Mouse (Mus musculus) MEL (cell line): ENCODE results near the gene Tjp3. TPM values are rescaled to one million over a fixed set of nuclear protein-coding genes. Genes with fewer than 3 reads are reported as not detected.

Experiments
- DNase-seq: peaks from one replicate; pipeline ENCODE4 v3.0.0; 2011; ENCODE audit warnings: low read depth, low spot score
- H3K27ac ChIP-seq: 2 replicates; pipeline ENCODE4 v1.5.1; 2012; ENCODE audit warnings: low read depth, mild to moderate bottlenecking, control low read depth, low read length, moderate library complexity; ENCODE audit not compliant: control insufficient read depth
- H3K27me3 ChIP-seq, 2 experiments: fragments of 150-350 bp in 1 of 2; sonication (generic) in 1 of 2; 2 replicates each; pipeline ENCODE4 v1.6.1; 2012; ENCODE audit warnings: low read length in 2 of 2, mild to moderate bottlenecking in 2 of 2, improper control_type of control experiment in 1 of 2, moderate library complexity in 1 of 2; ENCODE audit not compliant: insufficient read depth in 2 of 2, control insufficient read depth in 1 of 2
- H3K36me3 ChIP-seq, 2 experiments: 2 replicates each; pipeline ENCODE4 v1.6.1; 2012 to 2014; ENCODE audit warnings: low read length in 2 of 2, improper control_type of control experiment in 1 of 2, inconsistent platforms in 1 of 2, mild to moderate bottlenecking in 1 of 2; ENCODE audit not compliant: insufficient read depth in 2 of 2, control insufficient read depth in 1 of 2
- H3K4me1 ChIP-seq, 2 experiments: fragments of 150-350 bp in 1 of 2; sonication (generic) in 1 of 2; 2 replicates each; pipeline ENCODE4 v1.6.1; 2012; ENCODE audit warnings: low read length in 2 of 2, improper control_type of control experiment in 1 of 2, mild to moderate bottlenecking in 1 of 2; ENCODE audit not compliant: insufficient read depth in 2 of 2, control insufficient read depth in 1 of 2
- H3K4me3 ChIP-seq, 2 experiments: fragments of 150-350 bp in 1 of 2; sonication (generic) in 1 of 2; 2 replicates each; pipeline ENCODE4 v1.5.1; 2012; ENCODE audit warnings: low read depth in 2 of 2, low read length in 2 of 2, mild to moderate bottlenecking in 2 of 2, moderate library complexity in 2 of 2, control low read depth in 1 of 2, improper control_type of control experiment in 1 of 2; ENCODE audit not compliant: control insufficient read depth in 1 of 2, insufficient read depth in 1 of 2
- H3K79me2 ChIP-seq: 2 replicates; pipeline ENCODE4 v1.6.1; 2012; ENCODE audit warnings: mild to moderate bottlenecking, low read length, moderate library complexity; ENCODE audit not compliant: control insufficient read depth, poor library complexity, insufficient read depth
- H3K9ac ChIP-seq: 2 replicates; pipeline ENCODE4 v1.6.1; 2012; ENCODE audit warnings: low read depth, mild to moderate bottlenecking, control low read depth, low read length, moderate library complexity; ENCODE audit not compliant: control insufficient read depth, poor library complexity, severe bottlenecking
- H3K9me3 ChIP-seq: fragments of 150-350 bp; sonication (generic); replicated peaks from 2 replicates; pipeline ENCODE4 v1.6.1; 2012; ENCODE audit warnings: mild to moderate bottlenecking, low read length, improper control_type of control experiment, moderate library complexity; ENCODE audit not compliant: insufficient read depth
- BHLHE40 ChIP-seq: IDR thresholded peaks from 2 replicates; pipeline ENCODE4 v1.6.1; 2012; ENCODE audit warnings: low read depth, mild to moderate bottlenecking, inconsistent platforms, low read length, improper control_type of control experiment, borderline replicate concordance
- CHD1 ChIP-seq: IDR thresholded peaks from 2 replicates; pipeline ENCODE4 v1.6.1; 2012; ENCODE audit warnings: low read depth, mild to moderate bottlenecking, inconsistent platforms, low read length, improper control_type of control experiment
- CHD2 ChIP-seq: IDR thresholded peaks from 2 replicates; pipeline ENCODE4 v1.6.1; 2011; ENCODE audit warnings: low read length, improper control_type of control experiment
- ELF1 ChIP-seq: IDR thresholded peaks from 2 replicates; pipeline ENCODE4 v1.6.1; 2014; ENCODE audit warnings: low read depth, mild to moderate bottlenecking, inconsistent platforms, low read length, improper control_type of control experiment, moderate library complexity
- EP300 ChIP-seq, 2 experiments: IDR thresholded peaks; 2 replicates each; pipeline ENCODE4 v1.6.1; 2011; ENCODE audit warnings: improper control_type of control experiment in 2 of 2, low read length in 2 of 2, low read depth in 1 of 2, mild to moderate bottlenecking in 1 of 2
- ETS1 ChIP-seq: IDR thresholded peaks from 2 replicates; pipeline ENCODE4 v1.6.1; 2012; ENCODE audit warnings: low read depth, mild to moderate bottlenecking, inconsistent platforms, low read length, improper control_type of control experiment, moderate library complexity
- HCFC1 ChIP-seq: IDR thresholded peaks from 2 replicates; pipeline ENCODE4 v1.6.1; 2012; ENCODE audit warnings: low read depth, mild to moderate bottlenecking, inconsistent platforms, low read length, improper control_type of control experiment, moderate library complexity
- KAT2A ChIP-seq: conservative IDR thresholded peaks from 2 replicates; pipeline ENCODE4 v1.6.1; 2012; ENCODE audit warnings: low read depth, low read length, improper control_type of control experiment, inconsistent platforms
- MAZ ChIP-seq: IDR thresholded peaks from 2 replicates; pipeline ENCODE4 v1.6.1; 2012; ENCODE audit warnings: low read depth, mild to moderate bottlenecking, inconsistent platforms, low read length, improper control_type of control experiment
- MEF2A ChIP-seq: IDR thresholded peaks from 2 replicates; pipeline ENCODE4 v1.6.1; 2014; ENCODE audit warnings: low read depth, mild to moderate bottlenecking, inconsistent platforms, low read length, improper control_type of control experiment; ENCODE audit not compliant: poor library complexity, insufficient replicate concordance, severe bottlenecking; ENCODE audit errors: extremely low read depth
- MXI1 ChIP-seq: IDR thresholded peaks from 2 replicates; pipeline ENCODE4 v1.6.1; 2011; ENCODE audit warnings: mild to moderate bottlenecking, low read depth, low read length, improper control_type of control experiment
- MYB ChIP-seq: IDR thresholded peaks from 2 replicates; pipeline ENCODE4 v1.6.1; 2011; ENCODE audit warnings: mild to moderate bottlenecking, low read depth, low read length, improper control_type of control experiment
- MYC ChIP-seq: IDR thresholded peaks from 2 replicates; pipeline ENCODE4 v1.6.1; 2011; ENCODE audit warnings: low read depth, mild to moderate bottlenecking, low read length, improper control_type of control experiment, moderate library complexity
- NRF1 ChIP-seq: IDR thresholded peaks from 2 replicates; pipeline ENCODE4 v1.6.1; 2014; ENCODE audit warnings: low read depth, mild to moderate bottlenecking, inconsistent platforms, low read length, improper control_type of control experiment, moderate library complexity; ENCODE audit not compliant: poor library complexity, insufficient read depth, severe bottlenecking
- POLR2A ChIP-seq, 2 experiments: IDR thresholded peaks; 2 replicates each; pipeline ENCODE4 v1.6.1; 2011 to 2012; ENCODE audit warnings: low read length in 2 of 2, mild to moderate bottlenecking in 2 of 2, control low read depth in 1 of 2, improper control_type of control experiment in 1 of 2, low read depth in 1 of 2, moderate library complexity in 1 of 2; ENCODE audit not compliant: control insufficient read depth in 1 of 2, insufficient read depth in 1 of 2, poor library complexity in 1 of 2
- POLR2AphosphoS2 ChIP-seq: IDR thresholded peaks from 2 replicates; pipeline ENCODE4 v1.6.1; 2011; ENCODE audit warnings: low read length, improper control_type of control experiment
- POLR2AphosphoS5 ChIP-seq: IDR thresholded peaks from 2 replicates; pipeline ENCODE4 v1.6.1; 2012; ENCODE audit warnings: low read depth, borderline replicate concordance, mild to moderate bottlenecking, inconsistent platforms, low read length, moderate library complexity, mixed read lengths
- RAD21 ChIP-seq: IDR thresholded peaks from 2 replicates; pipeline ENCODE4 v1.6.1; 2011; ENCODE audit warnings: mild to moderate bottlenecking, low read depth, low read length, improper control_type of control experiment
- SIN3A ChIP-seq: IDR thresholded peaks from 2 replicates; pipeline ENCODE4 v1.6.1; 2012; ENCODE audit warnings: low read length, improper control_type of control experiment, inconsistent platforms
- SMC3 ChIP-seq: IDR thresholded peaks from 2 replicates; pipeline ENCODE4 v1.6.1; 2011; ENCODE audit warnings: low read depth, low read length, improper control_type of control experiment
- TAL1 ChIP-seq: IDR thresholded peaks from 2 replicates; pipeline ENCODE4 v1.6.1; 2012; ENCODE audit warnings: mild to moderate bottlenecking, inconsistent platforms, low read length, moderate library complexity, mixed read lengths
- TBP ChIP-seq: IDR thresholded peaks from 2 replicates; pipeline ENCODE4 v1.8.0; 2011; ENCODE audit warnings: low read depth, low read length, improper control_type of control experiment
- USF1 ChIP-seq: IDR thresholded peaks from 2 replicates; pipeline ENCODE4 v1.6.1; 2014; ENCODE audit warnings: low read depth, mild to moderate bottlenecking, inconsistent platforms, low read length, improper control_type of control experiment, moderate library complexity
- USF2 ChIP-seq, 2 experiments: IDR thresholded peaks; 2 replicates each; pipeline ENCODE4 v1.6.1; 2011 to 2012; ENCODE audit warnings: improper control_type of control experiment in 2 of 2, low read length in 2 of 2, borderline replicate concordance in 1 of 2, inconsistent platforms in 1 of 2, low read depth in 1 of 2, mild to moderate bottlenecking in 1 of 2; ENCODE audit not compliant: insufficient read depth in 1 of 2
- ZMIZ1 ChIP-seq: IDR thresholded peaks from 2 replicates; pipeline ENCODE4 v1.6.1; 2012; ENCODE audit warnings: low read depth, mild to moderate bottlenecking, inconsistent platforms, low read length, improper control_type of control experiment, moderate library complexity
- ZNF384 ChIP-seq: IDR thresholded peaks from 2 replicates; pipeline ENCODE4 v1.6.1; 2012; ENCODE audit warnings: low read depth, mild to moderate bottlenecking, inconsistent platforms, low read length, improper control_type of control experiment
- polyA plus RNA-seq, 2 experiments: library from polyadenylated mRNA; stranded (reverse) in 1 of 2; unstranded in 1 of 2; fragments of >175 nt in 1 of 2; fragments of >200 nt in 1 of 2; gene quantifications; 2 replicates each; pipeline versions ENCODE4 v1.2.1 to v1.2.4; 2012; ENCODE audit warnings: low replicate concordance in 2 of 2, low read depth in 1 of 2; ENCODE audit not compliant: insufficient read length in 2 of 2, insufficient read depth in 1 of 2, missing spikeins in 1 of 2
- total RNA-seq: library from RNA; depleted of rRNA; stranded (reverse); fragments of 300-350 nt; gene quantifications from 2 replicates; pipeline ENCODE4 v1.2.3, GENCODE M21; 2012

Tjp3 gene
- total and polyA plus RNA-seq, 3 experiments, result 2.9 to 4.9 TPM; not detected in 1

GRCm38 (mm10) chr10:81303761-81304160 lies 12.4 kb upstream of the Tjp3 start:
- no peak for DNase-seq
- no peak overlapping the region for H3K4me3 ChIP-seq
- no peak for TF ChIP-seq BHLHE40
- TF ChIP-seq HCFC1, result no peak
- no peak for TF ChIP-seq POLR2AphosphoS2
- no peak for TF ChIP-seq KAT2A
- TF ChIP-seq TBP, result no peak
- TF ChIP-seq RAD21, result no peak
- TF ChIP-seq MEF2A, result no peak
- TF ChIP-seq POLR2AphosphoS5, result no peak
- TF ChIP-seq POLR2A (IDR thresholded peaks at IDR 0.05; ENCODE audit: control insufficient read depth in 1 of 2, insufficient read depth in 1 of 2, low read depth in 1 of 2, low read length in 2 of 2, poor library complexity in 1 of 2), result no peak
- TF ChIP-seq MYB, result no peak
- no peak for TF ChIP-seq MXI1
- peaks cover 0 to 2% of the 10 kb centered on the region in 2 experiments; a peak in 1 of 4 replicates for H3K36me3 ChIP-seq
- no peaks in the 10 kb centered on the region for H3K9me3 ChIP-seq
- peaks cover 22% of the 10 kb centered on the region for H3K79me2 ChIP-seq
- no peak overlapping the region for H3K27ac ChIP-seq
- no peak overlapping the region for H3K9ac ChIP-seq
- H3K27me3 ChIP-seq, result no peaks in the 10 kb centered on the region
- no peaks in the 10 kb centered on the region for H3K4me1 ChIP-seq

- H3K4me3 ChIP-seq, result no peak overlapping the region
- H3K27me3 ChIP-seq, result no peaks in the 10 kb centered on the region
- H3K79me2 ChIP-seq, result peaks cover 27% of the 10 kb centered on the region
- TF ChIP-seq CHD1, result no peak
- TF ChIP-seq ETS1, result no peak
- TF ChIP-seq ZMIZ1, result no peak
- no peak for TF ChIP-seq USF1
- no peak for TF ChIP-seq EP300 (IDR thresholded peaks at IDR 0.05; ENCODE audit: low read depth in 1 of 2, low read length in 2 of 2)
- TF ChIP-seq POLR2AphosphoS2, result no peak
- no peak for TF ChIP-seq MYC
- TF ChIP-seq CHD2, result no peak
- no peak for TF ChIP-seq USF2 (IDR thresholded peaks at IDR 0.05; ENCODE audit: borderline replicate concordance in 1 of 2, insufficient read depth in 1 of 2, low read depth in 1 of 2, low read length in 2 of 2)
- no peak for TF ChIP-seq ZNF384
- no peak for TF ChIP-seq TBP
- no peak for TF ChIP-seq MAZ
- TF ChIP-seq TAL1, result no peak
- TF ChIP-seq MEF2A, result no peak
- no peak for TF ChIP-seq SIN3A
- TF ChIP-seq BHLHE40, result no peak
- TF ChIP-seq SMC3, result no peak
- no peak for TF ChIP-seq ELF1
- TF ChIP-seq NRF1, result no peak
- no peak overlapping the region for H3K9ac ChIP-seq
- H3K36me3 ChIP-seq, result peaks cover 0 to 2% of the 10 kb centered on the region in 2 experiments; a peak in 1 of 4 replicates
- no peaks in the 10 kb centered on the region for H3K9me3 ChIP-seq
- DNase-seq, result no peak
- no peak overlapping the region for H3K27ac ChIP-seq
- peaks cover 0 to 3% of the 10 kb centered on the region in 2 experiments; a peak in 1 of 4 replicates for H3K4me1 ChIP-seq
These were observed 11.9 kb upstream of the Tjp3 start for GRCm38 (mm10) chr10:81303258-81303657.
